Mouse (Mus musculus) lung, adult 2 months (tissue): ENCODE data around the gene Ppp4r4.

Experiments
- CTCF ChIP-seq: fragments of 200-500 bp; IDR thresholded peaks from 2 replicates; pipeline ENCODE4 v1.5.1; 2011; ENCODE audit warnings: mild to moderate bottlenecking, low read length, control low read depth; ENCODE audit not compliant: insufficient read depth
- POLR2A ChIP-seq: fragments of 200-500 bp; IDR thresholded peaks from 2 replicates; pipeline ENCODE4 v1.6.1; 2011; ENCODE audit warnings: low read depth, mild to moderate bottlenecking, control low read depth, low read length, borderline replicate concordance; ENCODE audit errors: extremely low read depth

- no peak for TF ChIP-seq POLR2A
- no peak for TF ChIP-seq CTCF
Observed at GRCm38 (mm10) chr12:103504402-103504801, 27.7 kb upstream of the Ppp4r4 start.
